In genomic region chr9:47530922-47531850, GRCm38 (mm10) we compare ENCODE assay signal across 8 mouse cellular contexts. TPM values are rescaled to one million over a fixed set of nuclear protein-coding genes. Genes with fewer than 3 reads are reported as not detected.
DNase-seq lines count a peak whose midpoint lies in the region; ATAC-seq and TF ChIP-seq lines count a peak whose summit lies in the region.

No protein-coding gene starts in this region.

- peak; percentile 15; the same call in 1 of the 2 replicates for ATAC-seq in intestine, embryonic 14.5 days (replicated peaks; ENCODE audit: low FRiP score, low TSS enrichment, low read depth)

- H3K9ac ChIP-seq in intestine, embryonic 14.5 days (ENCODE audit: low read length), result peak overlapping the region; percentile 51

- TF ChIP-seq POLR2A in cortical plate, adult 2 months (IDR thresholded peaks at IDR 0.05; ENCODE audit: extremely low read depth, insufficient read depth, low read length), result no peak

- under 1% methylated on average over 92 of the region's 110 CpGs for WGBS in intestine, embryonic 14.5 days
- under 1% methylated on average over 101 of the region's 110 CpGs for WGBS in midbrain, embryonic 10.5 days

- intact Hi-C loops in left cerebral cortex, postnatal 36 days (cut with DNase I), result loop anchor here (2.0 to 10.0 kb wide), 3 partner anchors 168 to 734 kb away; no protein-coding TSS in a partner anchor

- DNase-seq in adrenal gland, adult 8-10 months, result peak; percentile 63
- DNase-seq in gastrocnemius, postnatal 25 days, result peak; percentile 41
- peak; percentile 83 for DNase-seq in intestine, embryonic 14.5 days (ENCODE audit: low spot score)
- peak; percentile 65 to 75 for DNase-seq in left cerebral cortex, postnatal 36 days (ENCODE audit: low spot score in 2 of 2)
- peak; percentile 79 for DNase-seq in midbrain, embryonic 10.5 days (ENCODE audit: low spot score)
- peak; percentile 19 for DNase-seq in skeletal muscle tissue, adult 2 months (ENCODE audit: low read depth, low spot score)
- DNase-seq in c-Kit-positive CD71-positive TER-119-positive erythroid progenitor cells, embryonic 14.5 days (ENCODE audit: low spot score), result no peak

- H3K9me3 ChIP-seq in intestine, embryonic 14.5 days (ENCODE audit: control insufficient read depth, low read length), result no peaks in the 10 kb centered on the region
- H3K9me3 ChIP-seq in midbrain, embryonic 10.5 days (replicated peaks), result no peaks in the 10 kb centered on the region

- peak overlapping the region; percentile 94 for H3K4me2 ChIP-seq in intestine, embryonic 14.5 days (ENCODE audit: low read length)

- H3K4me1 ChIP-seq in cortical plate, adult 2 months (ENCODE audit: control insufficient read depth, insufficient read depth, low read length), result peaks cover 3% of the 10 kb centered on the region
- H3K4me1 ChIP-seq in intestine, embryonic 14.5 days (replicated peaks; ENCODE audit: control insufficient read depth, insufficient read depth, low read length), result peaks cover 3% of the 10 kb centered on the region; the same call in 1 of the 2 replicates
- H3K4me1 ChIP-seq in midbrain, embryonic 10.5 days, result peaks cover 43% of the 10 kb centered on the region

- H3K4me3 ChIP-seq in cortical plate, adult 2 months (ENCODE audit: insufficient read depth, low read length), result peak overlapping the region; percentile 98
- H3K4me3 ChIP-seq in intestine, embryonic 14.5 days (ENCODE audit: low read depth, low read length), result peak overlapping the region; percentile 65
- peak overlapping the region; percentile 88 for H3K4me3 ChIP-seq in midbrain, embryonic 10.5 days

- H3K36me3 ChIP-seq in intestine, embryonic 14.5 days (ENCODE audit: control insufficient read depth, insufficient read depth, low read length), result no peaks in the 10 kb centered on the region
- H3K36me3 ChIP-seq in midbrain, embryonic 10.5 days, result no peaks in the 10 kb centered on the region

- peaks cover 32% of the 10 kb centered on the region for H3K27me3 ChIP-seq in intestine, embryonic 14.5 days (replicated peaks; ENCODE audit: control insufficient read depth, insufficient read depth, low read length)
- peaks cover 27% of the 10 kb centered on the region for H3K27me3 ChIP-seq in midbrain, embryonic 10.5 days (ENCODE audit: low read depth, poor library complexity, severe bottlenecking)

- no peak for TF ChIP-seq CTCF in cortical plate, adult 2 months (IDR thresholded peaks at IDR 0.05; ENCODE audit: extremely low read depth, insufficient read depth, low read length)

- H3K27ac ChIP-seq in cortical plate, adult 2 months (ENCODE audit: insufficient read depth, low read length), result peak overlapping the region; percentile 91
- H3K27ac ChIP-seq in intestine, embryonic 14.5 days (ENCODE audit: low read depth), result 0 out of 2 replicates have a peak overlapping the region, but pooled peaks have one; percentile 33
- peak overlapping the region; percentile 96 for H3K27ac ChIP-seq in midbrain, embryonic 10.5 days (replicated peaks)

RNA-seq across cellular contexts. Expression of gene Cadm1, which starts 1.2 kb away (rescaled TPM):
- 10 to 100 TPM; 38.4 to 69.9 (median 49.7) TPM for total RNA-seq in adrenal gland, adult 8-10 months (2022)
- 104 and 106 TPM in 2 replicates for polyA plus RNA-seq in cortical plate, adult 2 months (2012; rRNA removed)
- total RNA-seq in gastrocnemius, postnatal 25 days (2021), result 1 to 10 TPM; 1.7 to 2.5 TPM
- polyA plus RNA-seq in intestine, embryonic 14.5 days (2014; fragmentation: Nextera tagmentation; extraction: Ambion mirVana), result 74.7 and 92.6 TPM in 2 replicates
- 100 to 1,000 TPM; 209 to 233 TPM for total RNA-seq in left cerebral cortex, postnatal 36 days (2021)
- polyA plus RNA-seq in midbrain, embryonic 10.5 days (2016; fragmentation: Nextera tagmentation; extraction: Ambion mirVana), result 81.6 and 89.9 TPM in 2 replicates

Comparison
In these comparisons a context has a peak if more than half of its experiments do, and no peak if none do; other contexts are left out.
1. H3K27ac ChIP-seq: peak in every context shown above with its lines; median percentile 96 in midbrain, embryonic 10.5 days; 91 in cortical plate, adult 2 months; 33 in intestine, embryonic 14.5 days.
2. RNA of gene Cadm1, which starts 1.2 kb away (total RNA-seq): 209 to 233 TPM in left cerebral cortex, postnatal 36 days and 38.4 to 69.9 TPM in adrenal gland, adult 8-10 months; 1.7 to 2.5 TPM in gastrocnemius, postnatal 25 days; every median in the first group is over 10 times any median in the second.
3. Peak in every context shown above with its lines, with median percentiles within 50 percentile points of each other: H3K4me3 ChIP-seq.